Mouse (Mus musculus) forebrain, embryonic 14.5 days (tissue): Measurements from ENCODE around the gene Slc28a3. TPM values are rescaled to one million over a fixed set of nuclear protein-coding genes. Genes with fewer than 3 reads are reported as not detected.

Experiments
- ATAC-seq: fragments of 200-750 bp; cut with Nextera tagmentation; 2 replicates; pipeline ENCODE4 v1.8.0; 2017; ENCODE audit warnings: mild to moderate bottlenecking, moderate library complexity
- DNase-seq: peaks from one replicate; pipeline ENCODE4 v3.0.0-alpha.2; 2015; ENCODE audit warnings: low spot score
- H3K27ac ChIP-seq: fragments of 300-500 bp; sonication (generic); 2 replicates; pipeline ENCODE4 v1.5.1; 2014; ENCODE audit warnings: low read depth, mild to moderate bottlenecking, control low read depth, low read length, moderate library complexity
- H3K27me3 ChIP-seq: fragments of 300-500 bp; sonication (generic); replicated peaks from 2 replicates; pipeline ENCODE4 v1.6.1; 2014; ENCODE audit warnings: low read length, control low read depth, mixed read lengths; ENCODE audit not compliant: control insufficient read depth, insufficient read depth
- H3K36me3 ChIP-seq: fragments of 300-500 bp; sonication (generic); 2 replicates; pipeline ENCODE4 v1.6.1; 2014; ENCODE audit warnings: low read length, control low read depth; ENCODE audit not compliant: control insufficient read depth, insufficient read depth
- H3K4me1 ChIP-seq: fragments of 300-500 bp; sonication (generic); 2 replicates; pipeline ENCODE4 v1.6.1; 2014; ENCODE audit warnings: antibody characterized with exemption, low read length, control low read depth; ENCODE audit not compliant: control insufficient read depth, insufficient read depth
- H3K4me2 ChIP-seq: fragments of 300-500 bp; sonication (generic); 2 replicates; pipeline ENCODE4 v1.6.1; 2014; ENCODE audit warnings: mild to moderate bottlenecking, control low read depth, low read length
- H3K4me3 ChIP-seq: fragments of 300-500 bp; sonication (generic); 2 replicates; pipeline ENCODE4 v1.5.1; 2014; ENCODE audit warnings: low read depth, low read length, control low read depth
- H3K9ac ChIP-seq: fragments of 300-500 bp; sonication (generic); 2 replicates; pipeline ENCODE4 v1.6.1; 2014; ENCODE audit warnings: mild to moderate bottlenecking, low read length, control low read depth, moderate library complexity
- H3K9me3 ChIP-seq: fragments of 300-500 bp; sonication (generic); replicated peaks from 2 replicates; pipeline ENCODE4 v1.6.1; 2016; ENCODE audit warnings: low read length, control low read depth, mixed read lengths; ENCODE audit not compliant: control insufficient read depth
- WGBS: fragments of 180-500 bp; shearing (Covaris S2); extraction: QIAGEN DNeasy Blood & Tissue Kit; methylation state at CpG from one replicate; pipeline ENCODE4 v1.1.7; 2014; 5-methylcytosine and 5-hydroxymethylcytosine counted together
- polyA plus RNA-seq: library from polyadenylated mRNA; unstranded; fragments of >200 nt; fragmentation: Nextera tagmentation; extraction: Ambion mirVana; gene quantifications from 2 replicates; pipeline ENCODE4 v1.2.1, GENCODE M21; 2014

Gene Slc28a3
- polyA plus RNA-seq, 1 experiment from 2014 or later: not detected

DNA sequence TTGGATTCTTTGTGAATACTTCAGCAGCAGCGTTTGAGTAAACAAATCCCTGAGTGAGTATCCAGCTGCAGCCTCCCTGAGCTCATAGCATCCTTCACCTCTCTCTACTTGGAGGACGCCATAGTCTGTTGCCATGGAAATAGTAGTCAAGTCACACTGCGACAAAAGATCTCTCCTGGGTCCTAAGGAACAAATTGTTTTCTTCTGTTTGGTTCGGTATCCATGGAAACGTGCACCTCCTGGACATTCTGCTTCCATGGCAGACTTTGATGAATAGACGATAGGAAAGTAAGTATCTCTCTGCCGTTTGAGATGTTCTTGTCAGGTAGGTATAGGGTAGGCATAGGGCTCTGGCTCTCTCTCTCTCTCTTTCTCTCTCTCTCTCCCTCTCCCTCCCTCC lies 63.1 kb downstream of the Slc28a3 start:
- DNase-seq (peak; percentile 91), ATAC-seq (peak; percentile 70)
- no peaks in the 10 kb centered on the region for H3K36me3 ChIP-seq
- H3K27me3 ChIP-seq: no peaks in the 10 kb centered on the region
- H3K9ac ChIP-seq: no peak overlapping the region
- no peak overlapping the region for H3K4me3 ChIP-seq
- 15% methylated on average over 7 of the region's 7 CpGs for WGBS
- no peaks in the 10 kb centered on the region; the same call in 1 of the 2 replicates for H3K4me1 ChIP-seq
- H3K27ac ChIP-seq: peak overlapping the region; percentile 3; the same call in 1 of the 2 replicates
- H3K4me2 ChIP-seq: no peak overlapping the region; the same call in 1 of the 2 replicates
- H3K9me3 ChIP-seq: no peaks in the 10 kb centered on the region

DNA sequence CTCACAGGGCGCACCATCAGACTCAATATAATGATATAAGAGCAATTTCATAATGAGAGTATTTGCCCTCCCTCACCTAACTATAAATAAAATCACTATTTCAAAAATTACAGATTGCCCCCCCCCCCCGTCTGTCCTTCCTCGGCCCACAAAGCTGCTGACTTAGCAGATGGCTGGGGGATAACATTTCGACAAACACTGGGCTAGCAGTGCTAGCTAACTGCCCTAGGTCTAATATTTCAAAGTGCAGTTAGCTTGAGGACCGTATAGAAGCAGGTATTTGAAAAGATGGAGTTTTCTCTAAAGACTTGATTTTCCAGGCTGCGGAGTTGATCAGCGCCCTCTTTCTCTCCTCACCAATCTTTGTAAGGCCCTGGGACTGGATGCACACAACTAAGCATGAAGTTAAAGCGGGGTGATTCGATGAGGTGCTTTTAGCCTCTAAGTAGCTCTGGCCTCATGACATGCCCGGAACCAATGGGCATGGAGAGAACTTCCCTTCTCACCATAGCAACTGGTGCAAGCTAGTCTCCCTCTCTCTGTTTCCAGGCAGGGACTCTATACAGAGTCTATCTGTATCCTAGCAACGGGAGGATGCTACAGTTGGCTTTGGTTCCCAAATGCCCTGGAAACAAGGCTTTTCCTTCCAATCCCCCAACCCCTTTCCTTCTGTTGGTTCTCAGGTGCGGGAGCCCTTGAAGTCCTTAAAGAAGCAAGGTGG lies 66.8 kb downstream of the Slc28a3 start:
- Histone ChIP-seq H3K4me2 (no peak overlapping the region), H3K9ac (no peak overlapping the region), H3K36me3 (no peaks in the 10 kb centered on the region), H3K4me1 (no peaks in the 10 kb centered on the region; the same call in 1 of the 2 replicates), H3K9me3 (no peaks in the 10 kb centered on the region), H3K27ac (no peak overlapping the region), H3K27me3 (no peaks in the 10 kb centered on the region), H3K4me3 (no peak overlapping the region)
- 58% methylated on average over 12 of the region's 12 CpGs for WGBS
- DNase-seq (peak; percentile 85), ATAC-seq (peak; percentile 76; the same call in 1 of the 2 replicates)

DNA sequence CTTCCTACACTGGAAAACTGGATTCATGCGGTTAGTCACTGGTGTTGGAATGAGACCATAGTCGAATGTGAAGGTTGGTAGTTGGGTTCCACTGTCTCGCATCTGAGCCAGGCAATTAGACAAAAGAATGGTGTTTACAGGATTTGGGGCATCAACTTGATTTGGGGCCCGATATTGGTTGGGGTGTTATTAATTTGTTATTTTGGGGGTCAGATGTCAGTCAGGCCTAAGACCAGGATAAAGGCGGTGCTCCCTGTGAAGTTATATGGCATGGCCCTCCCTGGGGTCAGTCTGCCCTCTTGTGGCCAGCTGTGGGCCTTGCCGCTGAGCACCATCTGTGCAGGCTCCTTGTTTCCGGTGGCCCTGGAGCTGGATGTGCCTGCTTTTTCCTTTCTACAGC lies 67.6 kb downstream of the Slc28a3 start:
- peak; percentile 59; the same call in 1 of the 2 replicates for ATAC-seq
- H3K36me3 ChIP-seq: no peaks in the 10 kb centered on the region
- no peaks in the 10 kb centered on the region for H3K27me3 ChIP-seq
- no peaks in the 10 kb centered on the region; the same call in 1 of the 2 replicates for H3K4me1 ChIP-seq
- DNase-seq: peak; percentile 79
- H3K9ac ChIP-seq: no peak overlapping the region
- WGBS: 37% methylated on average over 7 of the region's 7 CpGs
- no peak overlapping the region for H3K4me2 ChIP-seq
- H3K27ac ChIP-seq: no peak overlapping the region
- H3K9me3 ChIP-seq: no peaks in the 10 kb centered on the region
- no peak overlapping the region for H3K4me3 ChIP-seq

DNA sequence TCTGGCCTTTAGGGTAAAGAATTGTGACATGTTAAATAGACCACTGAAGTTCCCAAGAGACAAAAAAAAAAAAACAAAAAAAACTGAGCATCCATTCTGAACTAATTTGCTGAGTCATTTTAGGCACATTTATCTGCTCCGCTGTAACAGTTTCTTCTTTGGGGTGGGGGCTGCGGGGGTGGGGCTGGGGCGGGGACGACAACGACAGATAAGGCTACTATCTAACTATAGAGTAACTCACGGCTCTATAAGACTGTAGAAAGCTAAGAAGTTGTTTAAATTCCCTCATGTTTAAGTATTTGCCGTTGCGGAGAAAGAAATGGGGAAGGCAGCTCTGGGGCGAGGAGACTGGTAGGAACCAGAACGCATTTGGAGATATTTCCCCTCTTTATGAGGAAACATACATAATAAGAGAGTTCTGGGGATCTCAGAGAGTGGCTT lies 68.1 kb downstream of the Slc28a3 start:
- 84% methylated on average over 10 of the region's 10 CpGs for WGBS
- H3K4me1 ChIP-seq: no peaks in the 10 kb centered on the region; the same call in 1 of the 2 replicates
- H3K9me3 ChIP-seq: no peaks in the 10 kb centered on the region
- DNase-seq (no peak), ATAC-seq (no peak)
- no peaks in the 10 kb centered on the region for H3K27me3 ChIP-seq
- no peak overlapping the region for H3K4me2 ChIP-seq
- no peak overlapping the region for H3K27ac ChIP-seq
- H3K4me3 ChIP-seq: no peak overlapping the region
- no peaks in the 10 kb centered on the region for H3K36me3 ChIP-seq
- H3K9ac ChIP-seq: no peak overlapping the region

DNA sequence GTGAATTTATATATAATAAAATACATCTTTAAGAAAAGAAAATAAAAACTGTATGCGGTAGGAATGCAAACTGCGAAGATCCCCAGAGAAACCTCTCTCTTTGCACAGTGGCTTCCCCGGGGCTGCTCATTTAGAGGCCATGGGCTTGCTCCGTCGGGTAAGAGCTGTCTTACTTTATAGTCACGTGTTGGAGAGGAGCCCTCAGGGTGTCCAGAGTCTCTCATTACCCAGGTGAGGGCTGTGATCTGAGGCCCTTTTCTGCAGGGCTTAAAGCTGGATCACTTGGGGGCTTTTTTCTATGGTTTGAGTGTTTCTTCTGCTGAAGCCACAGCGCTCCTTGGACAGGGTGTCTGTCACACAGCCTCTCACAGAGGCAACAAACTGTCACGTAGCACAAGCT lies 68.5 kb downstream of the Slc28a3 start:
- no peaks in the 10 kb centered on the region; the same call in 1 of the 2 replicates for H3K4me1 ChIP-seq
- no peak overlapping the region for H3K27ac ChIP-seq
- 75% methylated on average over 8 of the region's 8 CpGs for WGBS
- H3K36me3 ChIP-seq: no peaks in the 10 kb centered on the region
- H3K4me3 ChIP-seq: no peak overlapping the region
- no peak for ATAC-seq
- H3K4me2 ChIP-seq: no peak overlapping the region
- no peaks in the 10 kb centered on the region for H3K9me3 ChIP-seq
- H3K27me3 ChIP-seq: no peaks in the 10 kb centered on the region
- no peak for DNase-seq
- no peak overlapping the region for H3K9ac ChIP-seq

DNA sequence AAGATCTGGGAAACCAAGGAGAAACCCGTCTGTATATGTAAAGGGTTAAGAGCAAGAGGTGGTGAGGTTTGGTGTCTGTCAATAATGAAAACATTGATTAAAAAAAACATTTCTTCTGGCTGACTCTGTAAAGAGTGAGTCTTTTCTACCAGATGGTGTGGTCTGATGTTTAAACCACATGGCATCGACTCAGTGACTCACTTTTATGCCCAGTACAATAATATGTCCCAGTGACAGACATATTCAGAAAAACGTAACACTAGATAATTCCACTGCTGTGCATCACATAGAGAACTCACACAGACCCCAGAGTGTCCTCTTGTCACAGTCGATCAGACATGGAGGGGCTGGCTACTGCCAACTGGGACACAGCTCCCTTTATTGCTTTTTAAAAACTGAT lies 69.1 kb downstream of the Slc28a3 start:
- no peak overlapping the region for H3K27ac ChIP-seq
- no peak overlapping the region for H3K4me3 ChIP-seq
- no peak overlapping the region for H3K9ac ChIP-seq
- ATAC-seq (no peak), DNase-seq (no peak)
- H3K36me3 ChIP-seq: no peaks in the 10 kb centered on the region
- H3K27me3 ChIP-seq: no peaks in the 10 kb centered on the region
- H3K9me3 ChIP-seq: no peaks in the 10 kb centered on the region
- no peaks in the 10 kb centered on the region for H3K4me1 ChIP-seq
- no peak overlapping the region for H3K4me2 ChIP-seq
- 81% methylated on average over 4 of the region's 4 CpGs for WGBS

DNA sequence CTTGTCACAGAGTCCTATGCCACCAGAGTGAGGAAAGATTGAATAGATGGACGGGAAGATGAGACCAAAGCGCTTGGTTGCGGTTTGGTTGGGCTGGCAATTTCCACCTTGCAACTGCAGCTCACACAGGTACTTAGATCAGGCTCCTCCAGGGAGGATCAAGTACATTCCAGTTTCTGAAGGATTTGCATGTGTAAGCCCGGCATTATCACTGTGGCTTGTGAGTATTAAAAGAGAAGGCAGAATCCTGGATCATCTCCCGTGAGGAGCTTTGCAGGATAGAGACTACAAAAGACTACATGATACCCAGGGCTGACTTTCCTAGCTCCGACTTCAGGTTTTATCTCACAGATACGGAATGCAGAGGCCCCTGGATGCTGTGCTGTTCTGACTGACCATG lies 71.7 kb downstream of the Slc28a3 start:
- no peak overlapping the region for H3K4me3 ChIP-seq
- WGBS: 68% methylated on average over 7 of the region's 7 CpGs
- no peaks in the 10 kb centered on the region for H3K4me1 ChIP-seq
- H3K9ac ChIP-seq: no peak overlapping the region
- H3K36me3 ChIP-seq: no peaks in the 10 kb centered on the region
- DNase-seq (no peak), ATAC-seq (no peak)
- H3K27me3 ChIP-seq: no peaks in the 10 kb centered on the region
- H3K4me2 ChIP-seq: no peak overlapping the region
- no peak overlapping the region for H3K27ac ChIP-seq
- H3K9me3 ChIP-seq: no peaks in the 10 kb centered on the region

DNA sequence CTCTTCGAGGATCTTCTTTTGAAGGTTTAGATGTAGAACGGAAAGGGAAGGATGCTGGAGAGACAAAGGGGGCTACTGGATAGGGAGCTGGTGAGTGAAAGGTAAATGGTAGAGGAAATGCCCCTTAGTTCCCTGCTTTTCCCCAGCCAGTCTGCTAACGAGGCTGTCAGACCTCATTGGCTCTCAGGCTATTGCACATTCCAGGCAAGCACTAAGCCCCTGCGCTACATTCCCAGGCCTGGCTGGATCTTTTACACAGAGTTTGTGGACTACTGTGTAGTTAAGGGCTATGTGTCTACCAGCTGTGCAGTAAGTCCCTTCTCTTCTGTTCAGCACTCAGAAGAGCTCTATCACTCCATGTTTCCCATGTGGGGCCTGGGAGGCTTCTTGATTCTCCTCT lies 72.3 kb downstream of the Slc28a3 start:
- H3K4me1 ChIP-seq: no peaks in the 10 kb centered on the region
- 42% methylated on average over 4 of the region's 4 CpGs for WGBS
- H3K4me3 ChIP-seq: no peak overlapping the region
- H3K4me2 ChIP-seq: no peak overlapping the region
- H3K27ac ChIP-seq: no peak overlapping the region
- no peak overlapping the region for H3K9ac ChIP-seq
- ATAC-seq (no peak), DNase-seq (no peak)
- H3K36me3 ChIP-seq: no peaks in the 10 kb centered on the region
- no peaks in the 10 kb centered on the region for H3K27me3 ChIP-seq
- H3K9me3 ChIP-seq: no peaks in the 10 kb centered on the region

DNA sequence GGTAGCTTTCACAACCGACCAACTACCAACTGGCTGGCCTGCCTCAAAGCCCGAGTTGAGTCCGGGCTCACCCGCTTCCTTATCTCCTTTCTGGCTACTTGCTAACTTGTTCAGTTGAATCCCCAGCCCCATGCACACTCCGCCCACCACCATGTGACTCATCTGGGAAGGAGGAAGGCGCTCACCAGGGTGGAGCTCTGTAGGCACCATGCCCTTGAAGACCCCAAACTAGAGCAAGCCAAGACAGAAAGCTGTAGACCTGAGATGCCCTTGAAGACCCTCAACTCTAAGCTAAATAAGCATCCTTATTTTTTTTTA lies 72.8 kb downstream of the Slc28a3 start:
- Histone ChIP-seq H3K9me3 (no peaks in the 10 kb centered on the region), H3K27me3 (no peaks in the 10 kb centered on the region), H3K9ac (no peak overlapping the region), H3K4me3 (no peak overlapping the region), H3K36me3 (no peaks in the 10 kb centered on the region), H3K4me1 (no peaks in the 10 kb centered on the region), H3K4me2 (no peak overlapping the region), H3K27ac (no peak overlapping the region)
- no peak for ATAC-seq
- 88% methylated on average over 6 of the region's 6 CpGs for WGBS
- DNase-seq: no peak
